In the genomic region with DNA sequence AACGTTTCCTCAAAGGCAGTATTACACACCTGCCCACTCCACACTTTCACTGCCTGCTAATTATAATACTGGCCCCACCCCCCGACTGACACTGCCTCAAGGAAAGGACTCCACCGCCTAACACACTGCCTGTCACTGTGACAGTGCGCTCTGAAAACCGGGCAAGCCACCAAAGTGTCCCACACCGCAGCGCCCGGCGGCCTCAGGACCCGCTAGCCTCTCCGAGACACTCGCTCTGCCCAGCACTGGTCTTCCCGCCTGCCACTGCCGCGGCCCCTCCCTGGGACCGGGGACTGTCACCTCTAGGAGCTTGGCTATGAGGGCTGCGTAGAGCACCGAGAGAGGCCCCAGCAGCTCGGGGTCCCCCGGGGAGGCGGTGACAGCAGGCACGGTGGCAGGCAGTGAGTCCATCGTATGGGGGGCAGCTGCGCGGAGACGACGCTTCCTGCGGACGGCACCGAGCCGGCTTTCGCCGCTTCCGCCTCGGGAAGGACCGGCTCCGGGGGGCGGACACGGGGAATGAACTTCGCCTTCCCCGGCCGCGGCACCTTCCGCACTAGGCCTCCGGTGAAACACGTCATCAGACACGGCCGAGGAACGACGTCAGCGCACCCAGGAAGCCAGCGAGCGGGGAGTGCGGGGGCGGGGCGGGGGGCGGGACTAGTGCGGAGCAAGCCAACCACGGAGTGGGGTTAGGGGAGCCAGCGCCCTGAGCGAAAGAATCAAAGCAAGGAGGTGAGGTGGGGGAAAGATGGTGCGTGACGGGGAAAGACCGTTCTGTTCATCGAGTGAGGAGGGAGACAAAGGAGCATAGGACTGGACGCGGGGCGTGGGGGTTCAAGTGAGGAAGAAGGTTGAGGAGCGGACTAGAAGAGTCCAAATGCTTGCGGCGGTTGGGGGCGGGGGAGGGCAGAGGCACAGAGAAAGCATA, we compare ENCODE assay signal across 8 mouse cellular contexts. TPM values are rescaled to one million over a fixed set of nuclear protein-coding genes. Genes with fewer than 3 reads are reported as not detected.
DNase-seq lines count a peak whose midpoint lies in the region; ATAC-seq and TF ChIP-seq lines count a peak whose summit lies in the region.

No protein-coding gene starts in this region.

- H3K4me1 ChIP-seq in ES-E14 (ENCODE audit: control insufficient read depth in 2 of 2, insufficient read depth in 2 of 2, low read length in 2 of 2, poor library complexity in 1 of 2), result peaks cover 2 to 3% of the 10 kb centered on the region in 2 experiments; a peak in 2 of 4 replicates
- H3K4me1 ChIP-seq in forebrain, embryonic 14.5 days (ENCODE audit: control insufficient read depth, insufficient read depth, low read length), result peaks cover 7% of the 10 kb centered on the region
- peaks cover 7% of the 10 kb centered on the region for H3K4me1 ChIP-seq in liver, postnatal 0 days (ENCODE audit: insufficient read depth)
- peaks cover 21% of the 10 kb centered on the region for H3K4me1 ChIP-seq in neural tube, embryonic 13.5 days (replicated peaks)

- TF ChIP-seq EP300 in liver, postnatal 0 days (IDR thresholded peaks at IDR 0.05; ENCODE audit: low read depth), result no peak

- H3K27me3 ChIP-seq in forebrain, embryonic 14.5 days (replicated peaks; ENCODE audit: control insufficient read depth, insufficient read depth, low read length), result no peaks in the 10 kb centered on the region
- no peaks in the 10 kb centered on the region for H3K27me3 ChIP-seq in liver, postnatal 0 days (ENCODE audit: insufficient read depth, low read length)
- H3K27me3 ChIP-seq in neural tube, embryonic 13.5 days, result no peaks in the 10 kb centered on the region

- DNase-seq in ES-E14 (ENCODE audit: low read depth, low spot score), result peak; percentile 86
- DNase-seq in cerebellum, adult 11 months, result peak; percentile 78
- peak; percentile 95 for DNase-seq in forebrain, embryonic 14.5 days (ENCODE audit: low spot score)
- DNase-seq in heart, postnatal 10 days, result peak; percentile 89 to 92
- DNase-seq in layer of hippocampus, adult 11-12 months (ENCODE audit: low spot score), result peak; percentile 87
- DNase-seq in liver, postnatal 0 days, result peak; percentile 98
- peak; percentile 89 for DNase-seq in telencephalon, adult 2 months (ENCODE audit: low read depth, low spot score)

- peaks cover 16% of the 10 kb centered on the region; the same call in 1 of the 2 replicates for H3K36me3 ChIP-seq in ES-E14 (ENCODE audit: control insufficient read depth, insufficient read depth, low read length, poor library complexity, severe bottlenecking)
- H3K36me3 ChIP-seq in forebrain, embryonic 14.5 days (ENCODE audit: control insufficient read depth, insufficient read depth, low read length), result peaks cover 43% of the 10 kb centered on the region
- peaks cover 27% of the 10 kb centered on the region for H3K36me3 ChIP-seq in liver, postnatal 0 days (replicated peaks; ENCODE audit: insufficient read depth, low read length)
- peaks cover 53% of the 10 kb centered on the region for H3K36me3 ChIP-seq in neural tube, embryonic 13.5 days

- H3K4me2 ChIP-seq in forebrain, embryonic 14.5 days (ENCODE audit: low read length), result peak overlapping the region; percentile 93
- peak overlapping the region; percentile 83 for H3K4me2 ChIP-seq in liver, postnatal 0 days (ENCODE audit: low read depth, low read length)
- H3K4me2 ChIP-seq in neural tube, embryonic 13.5 days, result peak overlapping the region; percentile 89

- intact Hi-C loops in heart, postnatal 10 days (cut with DNase I), result no loop called here

- H3K27ac ChIP-seq in ES-E14 (ENCODE audit: insufficient read depth, low read depth, low read length, poor library complexity, severe bottlenecking), result no peak overlapping the region; the same call in 1 of the 2 replicates
- H3K27ac ChIP-seq in forebrain, embryonic 14.5 days (ENCODE audit: low read depth, low read length), result peak overlapping the region; percentile 74
- peak overlapping the region; percentile 97 for H3K27ac ChIP-seq in liver, postnatal 0 days (ENCODE audit: low read depth)
- H3K27ac ChIP-seq in neural tube, embryonic 13.5 days (replicated peaks), result peak overlapping the region; percentile 90

- WGBS in forebrain, embryonic 14.5 days, result under 1% methylated on average over 72 of the region's 72 CpGs
- under 1% methylated on average over 70 of the region's 72 CpGs for WGBS in liver, postnatal 0 days (ENCODE audit: insufficient replicate concordance)
- under 1% methylated on average over 72 of the region's 72 CpGs for WGBS in neural tube, embryonic 13.5 days

- H3K9me3 ChIP-seq in ES-E14 (ENCODE audit: control insufficient read depth, insufficient read depth, low read depth, low read length), result no peaks in the 10 kb centered on the region
- no peaks in the 10 kb centered on the region for H3K9me3 ChIP-seq in forebrain, embryonic 14.5 days (replicated peaks; ENCODE audit: control insufficient read depth, low read length)
- H3K9me3 ChIP-seq in liver, postnatal 0 days (ENCODE audit: low read length), result no peaks in the 10 kb centered on the region
- no peaks in the 10 kb centered on the region for H3K9me3 ChIP-seq in neural tube, embryonic 13.5 days

- in situ Hi-C loops in ES-E14 (cut with MboI; ENCODE audit: low sequenced_read_pairs in 2 of 2, unreplicated experiment in 2 of 2), result no loop called here

- H3K9ac ChIP-seq in ES-E14 (ENCODE audit: insufficient read depth, low read depth, low read length, poor library complexity, severe bottlenecking), result peak overlapping the region; percentile 87
- H3K9ac ChIP-seq in forebrain, embryonic 14.5 days (ENCODE audit: low read length), result peak overlapping the region; percentile 91
- peak overlapping the region; percentile 97 for H3K9ac ChIP-seq in liver, postnatal 0 days (replicated peaks)
- H3K9ac ChIP-seq in neural tube, embryonic 13.5 days, result peak overlapping the region; percentile 97

- ATAC-seq in forebrain, embryonic 14.5 days, result peak; percentile 99
- peak; percentile 94 for ATAC-seq in liver, postnatal 0 days
- peak; percentile 98 for ATAC-seq in neural tube, embryonic 13.5 days (ENCODE audit: low read depth)

- TF ChIP-seq CTCF in liver, postnatal 0 days (IDR thresholded peaks at IDR 0.05; ENCODE audit: low read depth), result no peak

- peak overlapping the region; percentile 88 to 93 for H3K4me3 ChIP-seq in ES-E14 (ENCODE audit: insufficient read depth in 1 of 2, low read depth in 1 of 2, low read length in 2 of 2, poor library complexity in 1 of 2, severe bottlenecking in 1 of 2)
- peak overlapping the region; percentile 94 for H3K4me3 ChIP-seq in forebrain, embryonic 14.5 days (ENCODE audit: low read depth, low read length)
- H3K4me3 ChIP-seq in liver, postnatal 0 days (ENCODE audit: low read depth, low read length), result peak overlapping the region; percentile 91
- peak overlapping the region; percentile 98 for H3K4me3 ChIP-seq in neural tube, embryonic 13.5 days

TF ChIP-seq in ES-E14, 5 proteins besides CTCF, POLR2A, EP300 and RAD21:
- TF ChIP-seq CHD2 (IDR thresholded peaks at IDR 0.05; ENCODE audit: low read depth, low read length), result no peak
- TF ChIP-seq ZNF384 (IDR thresholded peaks at IDR 0.05; ENCODE audit: low read depth, low read length), result no peak
- no peak for TF ChIP-seq HCFC1 (IDR thresholded peaks at IDR 0.05; ENCODE audit: borderline replicate concordance, insufficient read depth, low read length)
- no peak for TF ChIP-seq MAFK (IDR thresholded peaks at IDR 0.05; ENCODE audit: insufficient read depth, low read depth, low read length)
- TF ChIP-seq ZC3H11A (IDR thresholded peaks at IDR 0.05; ENCODE audit: borderline replicate concordance, low read depth, low read length), result no peak
TF ChIP-seq in ES-E14: peak in this region for 0.

RNA-seq across cellular contexts. Expression of a gene that starts 24.2 kb away (rescaled TPM):
- total RNA-seq in ES-E14 (2012; rRNA removed), result 182 and 232 TPM in 2 replicates
- 62.9 and 89.3 TPM in 2 replicates for polyA plus RNA-seq in forebrain, embryonic 14.5 days (2014; fragmentation: Nextera tagmentation; extraction: Ambion mirVana)
- total RNA-seq in heart, postnatal 10 days (2021), result 100 to 1,000 TPM; 107 to 115 TPM
- 28.2 and 30.0 TPM in 2 replicates for polyA plus RNA-seq in liver, postnatal 0 days (2015; fragmentation: Nextera tagmentation; extraction: Ambion mirVana)
- 105 and 113 TPM in 2 replicates for polyA plus RNA-seq in neural tube, embryonic 13.5 days (2015; fragmentation: Nextera tagmentation; extraction: Ambion mirVana)

RNA-seq across cellular contexts. Expression of a gene that starts 43.6 kb away (rescaled TPM):
- 20.7 and 20.8 TPM in 2 replicates for total RNA-seq in ES-E14 (2012; rRNA removed)
- polyA plus RNA-seq in forebrain, embryonic 14.5 days (2014; fragmentation: Nextera tagmentation; extraction: Ambion mirVana), result 12.5 and 13.2 TPM in 2 replicates
- 1 to 10 TPM; 7.8 to 9.1 TPM for total RNA-seq in heart, postnatal 10 days (2021)
- 3.7 and 4.3 TPM in 2 replicates for polyA plus RNA-seq in liver, postnatal 0 days (2015; fragmentation: Nextera tagmentation; extraction: Ambion mirVana)
- 14.1 and 15.6 TPM in 2 replicates for polyA plus RNA-seq in neural tube, embryonic 13.5 days (2015; fragmentation: Nextera tagmentation; extraction: Ambion mirVana)

RNA-seq across cellular contexts. Expression of a gene that starts 48.1 kb away (rescaled TPM):
- total RNA-seq in ES-E14 (2012; rRNA removed), result 25.5 and 34.1 TPM in 2 replicates
- 109 and 126 TPM in 2 replicates for polyA plus RNA-seq in forebrain, embryonic 14.5 days (2014; fragmentation: Nextera tagmentation; extraction: Ambion mirVana)
- total RNA-seq in heart, postnatal 10 days (2021), result 10 to 100 TPM; 45.3 to 50.0 TPM
- polyA plus RNA-seq in liver, postnatal 0 days (2015; fragmentation: Nextera tagmentation; extraction: Ambion mirVana), result 14.0 and 17.1 TPM in 2 replicates
- 100 and 105 TPM in 2 replicates for polyA plus RNA-seq in neural tube, embryonic 13.5 days (2015; fragmentation: Nextera tagmentation; extraction: Ambion mirVana)

RNA-seq across cellular contexts. Expression of a gene that starts 48.8 kb away (rescaled TPM):
- 22.0 and 28.5 TPM in 2 replicates for total RNA-seq in ES-E14 (2012; rRNA removed)
- 37.0 and 40.0 TPM in 2 replicates for polyA plus RNA-seq in forebrain, embryonic 14.5 days (2014; fragmentation: Nextera tagmentation; extraction: Ambion mirVana)
- total RNA-seq in heart, postnatal 10 days (2021), result 10 to 100 TPM; 37.3 TPM
- 11.8 and 12.6 TPM in 2 replicates for polyA plus RNA-seq in liver, postnatal 0 days (2015; fragmentation: Nextera tagmentation; extraction: Ambion mirVana)
- 53.7 and 56.5 TPM in 2 replicates for polyA plus RNA-seq in neural tube, embryonic 13.5 days (2015; fragmentation: Nextera tagmentation; extraction: Ambion mirVana)
